Mouse (Mus musculus) lung, postnatal 0 days (tissue): ENCODE measurements around the gene Nox3. TPM values are rescaled to one million over a fixed set of nuclear protein-coding genes. Genes with fewer than 3 reads are reported as not detected.

ENCODE experiments used
- ATAC-seq: fragments of 200-750 bp; cut with Nextera tagmentation; 2 replicates; pipeline ENCODE4 v1.8.0; 2017; ENCODE audit warnings: moderate library complexity
- DNase-seq: peaks from one replicate; pipeline ENCODE4 v3.0.0-alpha.2; 2016; ENCODE audit warnings: low spot score
- H3K27ac ChIP-seq: fragments of 300-500 bp; sonication (generic); 2 replicates; pipeline ENCODE4 v1.5.1; 2014; ENCODE audit warnings: antibody characterized with exemption, mild to moderate bottlenecking, low read length, mixed read lengths
- H3K27me3 ChIP-seq: fragments of 300-500 bp; sonication (generic); replicated peaks from 2 replicates; pipeline ENCODE4 v1.6.1; 2014; ENCODE audit warnings: low read length, mixed read lengths; ENCODE audit not compliant: insufficient read depth
- H3K36me3 ChIP-seq: fragments of 300-500 bp; sonication (generic); 2 replicates; pipeline ENCODE4 v1.6.1; 2014; ENCODE audit warnings: low read length, mixed read lengths; ENCODE audit not compliant: insufficient read depth
- H3K4me1 ChIP-seq: fragments of 300-500 bp; sonication (generic); 2 replicates; pipeline ENCODE4 v1.6.1; 2014; ENCODE audit warnings: antibody characterized with exemption, low read depth, low read length, mixed read lengths; ENCODE audit not compliant: insufficient read depth
- H3K4me2 ChIP-seq: fragments of 300-500 bp; sonication (generic); replicated peaks from 2 replicates; pipeline ENCODE4 v1.6.1; 2014; ENCODE audit warnings: low read depth, mild to moderate bottlenecking, low read length, moderate library complexity, mixed read lengths
- H3K4me3 ChIP-seq: fragments of 300-500 bp; sonication (generic); 2 replicates; pipeline ENCODE4 v1.5.1; 2014; ENCODE audit warnings: low read depth, low read length
- H3K9ac ChIP-seq: fragments of 300-500 bp; sonication (generic); replicated peaks from 2 replicates; pipeline ENCODE4 v1.6.1; 2014; ENCODE audit warnings: low read depth, mild to moderate bottlenecking
- H3K9me3 ChIP-seq: fragments of 300-500 bp; sonication (generic); 2 replicates; pipeline ENCODE4 v1.6.1; 2016; ENCODE audit warnings: low read length, mixed read lengths
- CTCF ChIP-seq: IDR thresholded peaks from 2 replicates; pipeline ENCODE4 v1.5.1; 2016; ENCODE audit warnings: antibody characterized with exemption, mild to moderate bottlenecking
- EP300 ChIP-seq: IDR thresholded peaks from 2 replicates; pipeline ENCODE4 v1.6.1; 2016; ENCODE audit warnings: antibody characterized with exemption, mild to moderate bottlenecking, control low read depth
- WGBS: fragments of 180-500 bp; shearing (Covaris S2); extraction: QIAGEN DNeasy Blood & Tissue Kit; methylation state at CpG from one replicate; pipeline ENCODE4 v1.1.7; 2014; 5-methylcytosine and 5-hydroxymethylcytosine counted together
- polyA plus RNA-seq: library from polyadenylated mRNA; unstranded; fragments of >200 nt; fragmentation: Nextera tagmentation; extraction: Ambion mirVana; gene quantifications from 2 replicates; pipeline ENCODE4 v1.2.1, GENCODE M21; 2015

Nox3 gene
- polyA plus RNA-seq, 1 experiment from 2014 or later: not detected

GRCm38 (mm10) chr17:3597866-3598265, 98.2 kb downstream of the Nox3 start:
- DNase-seq: no peak
- Histone ChIP-seq H3K27ac (no peak overlapping the region), H3K36me3 (no peaks in the 10 kb centered on the region), H3K4me2 (no peak overlapping the region), H3K4me1 (no peaks in the 10 kb centered on the region), H3K9ac (no peak overlapping the region), H3K27me3 (no peaks in the 10 kb centered on the region), H3K9me3 (no peaks in the 10 kb centered on the region), H3K4me3 (no peak overlapping the region)
- 68% methylated on average over 1 of the region's 1 CpGs for WGBS
- no peak for TF ChIP-seq EP300
- TF ChIP-seq CTCF: no peak
- ATAC-seq: no peak

DNA sequence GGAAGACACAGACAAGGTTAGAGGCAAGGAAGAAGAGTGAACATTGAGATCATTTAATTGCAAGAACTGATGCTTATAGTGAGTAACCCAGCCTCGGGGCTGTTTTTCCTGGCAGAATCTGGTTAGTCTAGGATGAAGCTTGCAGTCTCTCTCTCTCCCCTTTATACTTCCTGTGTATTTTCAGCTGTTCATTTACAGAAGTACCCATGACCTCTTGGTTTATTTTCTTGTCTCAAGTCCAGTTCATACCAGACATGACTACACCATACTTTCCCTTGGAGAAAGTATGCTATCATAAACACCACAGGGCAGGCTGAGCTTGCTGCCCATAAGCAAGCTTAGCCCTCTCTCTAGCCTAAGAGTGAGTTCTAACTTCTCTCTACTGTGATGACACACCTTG, 98.9 kb downstream of the Nox3 start:
- DNase-seq: no peak
- no peaks in the 10 kb centered on the region for H3K36me3 ChIP-seq
- 29% methylated on average over 1 of the region's 1 CpGs for WGBS
- TF ChIP-seq CTCF: no peak
- TF ChIP-seq EP300: no peak
- no peak overlapping the region for H3K4me2 ChIP-seq
- H3K9ac ChIP-seq: no peak overlapping the region
- peak; percentile 32; the same call in 1 of the 2 replicates for ATAC-seq
- no peaks in the 10 kb centered on the region for H3K9me3 ChIP-seq
- H3K27me3 ChIP-seq: no peaks in the 10 kb centered on the region
- H3K4me1 ChIP-seq: no peaks in the 10 kb centered on the region
- H3K4me3 ChIP-seq: no peak overlapping the region
- no peak overlapping the region for H3K27ac ChIP-seq

Other genes with a start within 250 kb of the Nox3 start
- gene Cldn20, start 163.7 kb downstream of the Nox3 start, polyA plus RNA-seq: not detected in 2 replicates
- gene Tfb1m, start 138.5 kb downstream of the Nox3 start, polyA plus RNA-seq: 5.9 and 8.7 TPM in 2 replicates